Mouse (Mus musculus) hindbrain, postnatal 0 days (tissue): ENCODE results near the gene Fam131c. TPM values are rescaled to one million over a fixed set of nuclear protein-coding genes. Genes with fewer than 3 reads are reported as not detected.
A peak's percentile ranks its signal among the peaks of the same experiment; 100 is the strongest.

Experiments
- ATAC-seq: fragments of 200-750 bp; cut with Nextera tagmentation; 2 replicates; pipeline ENCODE4 v1.8.0; 2017; ENCODE audit warnings: mild to moderate bottlenecking, moderate TSS enrichment, moderate library complexity
- DNase-seq: peaks from one replicate; pipeline ENCODE4 v3.0.0-alpha.2; 2015; ENCODE audit warnings: low spot score
- H3K27ac ChIP-seq: fragments of 300-500 bp; sonication (generic); 2 replicates; pipeline ENCODE4 v1.5.1; 2014; ENCODE audit warnings: mild to moderate bottlenecking
- H3K27me3 ChIP-seq: fragments of 300-500 bp; sonication (generic); 2 replicates; pipeline ENCODE4 v1.6.1; 2014; ENCODE audit warnings: low read length, mixed read lengths; ENCODE audit not compliant: insufficient read depth
- H3K36me3 ChIP-seq: fragments of 300-500 bp; sonication (generic); 2 replicates; pipeline ENCODE4 v1.6.1; 2014; ENCODE audit warnings: low read length, mixed read lengths; ENCODE audit not compliant: insufficient read depth
- H3K4me1 ChIP-seq: fragments of 300-500 bp; sonication (generic); 2 replicates; pipeline ENCODE4 v1.6.1; 2014; ENCODE audit warnings: antibody characterized with exemption, low read length, mixed read lengths; ENCODE audit not compliant: insufficient read depth
- H3K4me2 ChIP-seq: fragments of 300-500 bp; sonication (generic); 2 replicates; pipeline ENCODE4 v1.6.1; 2014; ENCODE audit warnings: low read depth, mild to moderate bottlenecking, low read length, moderate library complexity, mixed read lengths
- H3K4me3 ChIP-seq: fragments of 300-500 bp; sonication (generic); 2 replicates; pipeline ENCODE4 v1.5.1; 2014; ENCODE audit warnings: low read length
- H3K9ac ChIP-seq: fragments of 300-500 bp; sonication (generic); replicated peaks from 2 replicates; pipeline ENCODE4 v1.6.1; 2014; ENCODE audit warnings: mild to moderate bottlenecking, low read length, moderate library complexity, mixed read lengths
- H3K9me3 ChIP-seq: fragments of 300-500 bp; sonication (generic); 2 replicates; pipeline ENCODE4 v1.6.1; 2016; ENCODE audit warnings: low read length, mixed read lengths
- CTCF ChIP-seq: IDR thresholded peaks from 2 replicates; pipeline ENCODE4 v1.5.1; 2016; ENCODE audit warnings: antibody characterized with exemption, control low read depth, low read depth
- WGBS: fragments of 180-500 bp; shearing (Covaris S2); extraction: QIAGEN DNeasy Blood & Tissue Kit; methylation state at CpG from one replicate; pipeline ENCODE4 v1.1.7; 2014; 5-methylcytosine and 5-hydroxymethylcytosine counted together
- polyA plus RNA-seq: library from polyadenylated mRNA; unstranded; fragments of >200 nt; fragmentation: Nextera tagmentation; extraction: Ambion mirVana; gene quantifications from 2 replicates; pipeline ENCODE4 v1.2.1, GENCODE M21; 2015
- total RNA-seq: library from RNA; depleted of rRNA; stranded (reverse); fragments of >200 nt; gene quantifications from 2 replicates; pipeline ENCODE4 v1.2.3, GENCODE M21; 2014

Fam131c gene
- total and polyA plus RNA-seq, 2 experiments from 2014 or later: 46.3 to 95.3 TPM

DNA sequence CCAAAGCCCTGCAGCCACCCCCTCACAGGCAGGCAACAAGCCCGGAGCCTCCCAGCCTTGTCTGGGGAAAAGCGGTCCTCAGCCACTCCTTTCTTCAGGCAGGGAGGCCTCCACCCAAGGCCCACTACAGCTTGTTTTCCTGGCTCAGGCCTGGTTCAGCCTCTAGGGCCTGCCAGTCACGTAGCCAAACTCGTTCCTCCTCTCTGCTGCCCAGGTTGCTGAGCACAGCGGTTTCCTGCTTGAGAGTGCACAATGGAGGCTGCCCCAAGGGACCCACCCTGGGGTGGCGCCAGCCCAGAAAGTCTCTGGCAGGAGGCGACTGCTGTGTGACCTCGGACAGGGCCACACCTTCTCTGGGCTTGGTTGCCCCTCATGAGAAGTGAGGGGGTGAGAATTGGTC lies 14.2 kb upstream of the Fam131c start:
- no peaks in the 10 kb centered on the region for H3K4me1 ChIP-seq
- H3K9ac ChIP-seq: no peak overlapping the region
- no peak overlapping the region for H3K4me2 ChIP-seq
- no peak for ATAC-seq
- no peak overlapping the region for H3K27ac ChIP-seq
- H3K9me3 ChIP-seq: no peaks in the 10 kb centered on the region
- H3K27me3 ChIP-seq: no peaks in the 10 kb centered on the region
- no peaks in the 10 kb centered on the region for H3K36me3 ChIP-seq
- H3K4me3 ChIP-seq: no peak overlapping the region
- DNase-seq: no peak
- 61% methylated on average over 8 of the region's 8 CpGs for WGBS
- TF ChIP-seq CTCF: no peak

DNA sequence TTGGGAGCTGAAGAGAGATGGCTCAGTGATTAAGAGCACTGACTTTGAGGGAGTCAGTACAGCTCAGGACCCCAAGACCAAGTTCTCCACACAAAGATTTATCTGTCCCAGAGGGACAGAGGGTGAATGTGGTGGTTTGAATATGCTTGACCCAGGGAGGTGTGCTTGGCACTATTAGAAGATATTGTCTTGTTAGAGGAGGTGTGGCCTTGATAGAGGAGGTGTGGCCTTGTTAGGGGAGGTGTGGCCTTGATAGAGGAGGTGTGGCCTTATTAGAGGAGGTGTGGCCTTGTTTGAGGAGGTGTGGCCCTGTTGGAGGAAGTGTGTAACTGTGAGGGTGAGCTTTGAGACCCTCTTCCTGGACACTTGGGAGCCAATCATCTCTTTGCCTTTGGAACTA lies 10.2 kb upstream of the Fam131c start:
- no peak overlapping the region for H3K27ac ChIP-seq
- no peak for TF ChIP-seq CTCF

DNA sequence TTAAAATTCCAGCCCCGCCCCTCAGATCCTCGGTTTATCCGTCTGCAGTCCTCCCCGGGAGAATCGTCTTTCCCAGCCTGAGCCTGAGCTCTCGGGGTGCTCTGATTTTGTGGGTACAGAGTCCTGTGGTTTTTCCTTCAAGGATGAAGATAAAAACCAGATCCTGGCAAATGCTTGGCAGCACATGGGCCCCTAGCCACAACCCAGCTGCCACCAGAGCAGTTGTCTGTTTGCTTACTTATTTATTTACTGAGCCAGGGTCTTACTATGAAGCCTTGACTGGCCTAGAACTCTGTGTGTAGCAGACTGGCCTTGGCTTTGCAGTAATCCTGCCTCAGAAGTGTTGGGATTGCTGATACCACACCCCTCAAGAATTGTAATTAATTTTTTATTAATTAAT lies 8.8 kb upstream of the Fam131c start:
- Histone ChIP-seq H3K4me2 (no peak overlapping the region), H3K27me3 (no peaks in the 10 kb centered on the region), H3K9me3 (no peaks in the 10 kb centered on the region), H3K4me1 (no peaks in the 10 kb centered on the region), H3K36me3 (no peaks in the 10 kb centered on the region), H3K4me3 (no peak overlapping the region), H3K9ac (no peak overlapping the region), H3K27ac (no peak overlapping the region)
- TF ChIP-seq CTCF: no peak
- DNase-seq (no peak), ATAC-seq (no peak)
- 88% methylated on average over 6 of the region's 6 CpGs for WGBS

More for the DNA sequence above, 10.2 kb upstream of the Fam131c start:
- Histone ChIP-seq H3K4me1 (no peaks in the 10 kb centered on the region), H3K27me3 (no peaks in the 10 kb centered on the region), H3K4me2 (no peak overlapping the region), H3K4me3 (no peak overlapping the region), H3K36me3 (no peaks in the 10 kb centered on the region), H3K9me3 (no peaks in the 10 kb centered on the region), H3K9ac (no peak overlapping the region)
- DNase-seq: no peak
- no peak for ATAC-seq

DNA sequence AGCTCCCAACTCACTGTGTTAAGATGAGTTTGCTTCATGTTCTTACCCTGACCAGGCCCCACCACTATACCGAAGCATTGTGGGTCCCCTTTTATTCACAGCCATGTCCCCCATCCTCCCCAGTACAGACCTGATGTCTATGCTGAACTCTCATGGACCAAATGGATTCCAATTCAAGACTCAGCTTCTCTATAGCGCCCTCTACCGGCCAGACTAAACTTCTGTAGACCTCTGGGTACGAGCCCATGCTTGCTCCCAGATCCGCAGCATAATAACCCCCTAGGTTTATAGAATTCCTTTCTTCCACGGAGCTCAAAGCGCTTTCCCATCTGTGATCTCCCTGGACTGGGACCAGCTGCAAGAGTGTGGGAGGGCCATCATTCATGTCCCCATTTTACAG lies 7.2 kb upstream of the Fam131c start:
- peak; percentile 62 for TF ChIP-seq CTCF
- H3K4me3 ChIP-seq: no peak overlapping the region
- no peaks in the 10 kb centered on the region for H3K4me1 ChIP-seq
- H3K27ac ChIP-seq: no peak overlapping the region
- H3K9me3 ChIP-seq: no peaks in the 10 kb centered on the region
- ATAC-seq: no peak
- H3K4me2 ChIP-seq: no peak overlapping the region
- 34% methylated on average over 7 of the region's 7 CpGs for WGBS
- DNase-seq: peak; percentile 59
- no peaks in the 10 kb centered on the region for H3K36me3 ChIP-seq
- H3K27me3 ChIP-seq: no peaks in the 10 kb centered on the region
- no peak overlapping the region for H3K9ac ChIP-seq

GRCm38 (mm10) chr4:141362937-141363548 lies 5.0 kb upstream of the Fam131c start:
- no peak overlapping the region for H3K4me3 ChIP-seq
- H3K9ac ChIP-seq: no peak overlapping the region
- H3K4me2 ChIP-seq: no peak overlapping the region
- peak; percentile 92 for DNase-seq
- no peaks in the 10 kb centered on the region for H3K36me3 ChIP-seq
- no peaks in the 10 kb centered on the region for H3K4me1 ChIP-seq
- H3K9me3 ChIP-seq: no peaks in the 10 kb centered on the region
- no peak overlapping the region for H3K27ac ChIP-seq
- ATAC-seq: 0 out of 2 replicates have a peak, but pooled peaks have one; percentile 41
- WGBS: 29% methylated on average over 11 of the region's 11 CpGs
- peak; percentile 96 for TF ChIP-seq CTCF
- no peaks in the 10 kb centered on the region for H3K27me3 ChIP-seq

GRCm38 (mm10) chr4:141365126-141365525 lies 2.9 kb upstream of the Fam131c start:
- Histone ChIP-seq H3K9ac (no peak overlapping the region), H3K27me3 (no peaks in the 10 kb centered on the region), H3K4me3 (no peak overlapping the region), H3K4me1 (no peaks in the 10 kb centered on the region), H3K4me2 (no peak overlapping the region), H3K36me3 (no peaks in the 10 kb centered on the region), H3K9me3 (no peaks in the 10 kb centered on the region), H3K27ac (no peak overlapping the region)
- DNase-seq (no peak), ATAC-seq (no peak)
- WGBS: 43% methylated on average over 8 of the region's 8 CpGs
- no peak for TF ChIP-seq CTCF

GRCm38 (mm10) chr4:141365876-141366275 lies 2.1 kb upstream of the Fam131c start:
- Histone ChIP-seq H3K9me3 (no peaks in the 10 kb centered on the region), H3K4me2 (no peak overlapping the region), H3K9ac (no peak overlapping the region), H3K27ac (no peak overlapping the region), H3K36me3 (no peaks in the 10 kb centered on the region), H3K4me1 (no peaks in the 10 kb centered on the region), H3K27me3 (no peaks in the 10 kb centered on the region), H3K4me3 (no peak overlapping the region)
- no peak for ATAC-seq
- TF ChIP-seq CTCF: no peak
- DNase-seq: no peak
- WGBS: 64% methylated on average over 7 of the region's 7 CpGs
